Mouse (Mus musculus) testis, adult 2 months (tissue): Measurements from ENCODE around the gene Hsd11b1.

Experiments
- CTCF ChIP-seq: fragments of 200-500 bp; IDR thresholded peaks from 2 replicates; pipeline ENCODE4 v1.5.1; 2012; ENCODE audit warnings: low read depth, mild to moderate bottlenecking, inconsistent platforms, low read length, moderate library complexity; ENCODE audit not compliant: control insufficient read depth, insufficient read depth, insufficient replicate concordance
- POLR2A ChIP-seq: fragments of 200-500 bp; IDR thresholded peaks from 2 replicates; pipeline ENCODE4 v1.6.1; 2012; ENCODE audit warnings: low read depth, mild to moderate bottlenecking, inconsistent platforms, low read length, moderate library complexity; ENCODE audit not compliant: control insufficient read depth

DNA sequence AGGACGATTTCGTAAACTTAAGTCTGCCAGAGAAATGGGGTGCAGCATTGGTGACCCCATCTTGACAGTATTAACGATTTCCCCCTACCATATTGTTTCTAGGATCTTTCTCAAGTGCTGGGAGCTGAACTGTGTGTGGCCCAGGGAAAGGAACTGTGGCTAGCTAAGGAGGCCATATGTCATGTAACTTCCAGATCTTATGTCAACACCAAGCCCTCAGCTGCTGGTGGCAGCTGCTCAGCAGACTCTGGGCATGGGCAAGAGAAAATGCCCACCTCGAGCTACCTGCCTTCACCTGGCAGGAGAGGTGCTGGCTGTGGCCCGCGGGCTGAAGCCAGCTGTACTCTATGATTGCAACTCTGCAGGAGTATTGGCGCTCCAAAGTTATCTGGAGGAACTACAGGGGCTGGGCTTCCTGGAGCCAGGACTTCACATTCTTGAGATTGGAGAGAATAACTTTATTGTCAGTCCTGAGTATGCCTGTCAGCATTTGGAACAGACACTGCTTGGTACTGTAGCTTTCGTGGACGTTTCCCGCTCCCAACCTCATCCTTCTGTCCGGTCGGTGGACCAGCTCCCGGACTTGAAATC is 89.6 kb downstream of the Hsd11b1 start:
- TF ChIP-seq CTCF (no peak), POLR2A (no peak)
